Mouse (Mus musculus): ENCODE results near the gene Tek.
A peak's percentile ranks its signal among the peaks of the same experiment; 100 is the strongest.

Tek gene

DNA sequence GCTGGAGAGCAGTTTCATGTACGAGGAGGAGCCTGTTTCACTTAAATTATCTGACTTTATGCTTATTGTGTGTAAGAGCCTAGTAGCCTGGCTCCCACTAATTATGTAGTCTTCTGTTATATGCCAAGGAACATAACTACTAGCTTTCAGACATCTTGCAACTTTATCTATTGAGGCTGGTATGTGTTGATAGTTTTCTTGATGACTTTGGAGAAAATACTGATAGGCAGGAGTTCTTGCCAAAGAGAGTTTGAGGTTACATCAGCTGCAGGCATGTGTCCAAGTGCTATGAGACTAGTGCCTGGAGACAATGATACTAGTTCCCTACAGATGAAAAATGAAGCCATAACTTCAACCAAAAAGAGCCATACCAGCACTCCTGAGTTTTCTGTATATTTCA is 64.1 kb downstream of the Tek start:
- no peak for DNase-seq (ENCODE audit: low read depth, low spot score)

DNA sequence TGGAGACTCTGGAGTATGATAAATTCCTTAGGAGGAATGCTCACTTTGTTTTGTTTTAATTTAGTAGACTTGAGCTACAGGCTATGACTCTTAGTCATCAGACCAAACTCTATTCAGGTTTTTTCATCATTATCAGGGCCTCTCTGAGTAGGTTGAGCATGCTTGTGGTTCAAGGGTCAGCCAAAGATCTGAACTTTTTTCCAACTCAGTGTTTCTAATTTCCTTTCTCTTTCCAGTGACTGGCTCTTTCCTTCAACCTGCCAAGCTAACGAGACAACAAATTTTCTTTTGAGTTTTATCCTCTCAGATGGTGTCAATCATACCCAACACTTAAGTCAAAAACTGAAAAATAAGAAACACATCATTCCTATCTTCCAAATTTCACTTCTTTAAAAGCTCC is 71.5 kb downstream of the Tek start:
- no peak for DNase-seq (ENCODE audit: low read depth, low spot score)

DNA sequence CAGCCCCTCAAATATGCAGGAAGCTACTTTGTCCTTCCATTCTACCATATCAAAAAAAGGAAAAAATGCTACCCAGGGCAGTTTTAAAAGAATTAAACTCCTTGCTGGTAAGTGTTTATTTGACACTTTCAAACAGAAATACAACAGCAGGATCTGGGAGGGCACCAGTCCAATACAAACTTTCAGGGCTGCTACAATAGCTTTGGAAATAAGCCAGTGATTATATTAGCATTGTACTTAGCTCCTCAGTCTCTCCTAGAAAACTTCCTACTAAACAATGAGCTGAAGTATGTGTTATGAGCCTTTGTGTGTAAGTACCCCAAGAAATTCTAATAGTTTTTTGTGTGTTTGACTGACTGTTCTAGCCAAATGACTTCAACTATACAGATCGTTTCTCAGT is 87.8 kb downstream of the Tek start:
- DNase-seq (ENCODE audit: low read depth, low spot score), result no peak

DNA sequence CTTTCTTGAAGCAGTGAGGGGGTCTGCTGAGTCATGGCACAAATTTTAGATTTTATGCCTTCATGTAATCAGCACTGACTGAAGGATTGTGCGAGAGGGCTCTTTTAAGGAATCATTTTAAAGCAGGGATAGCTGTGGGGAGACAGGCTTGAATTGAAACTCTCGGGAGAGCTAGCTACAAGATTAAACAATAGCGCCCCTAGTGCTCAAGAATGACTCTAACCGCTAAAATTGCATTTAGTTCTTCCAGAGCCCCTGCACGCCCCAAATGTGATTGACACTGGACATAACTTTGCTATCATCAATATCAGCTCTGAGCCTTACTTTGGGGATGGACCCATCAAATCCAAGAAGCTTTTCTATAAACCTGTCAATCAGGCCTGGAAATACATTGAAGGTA is 88.3 kb downstream of the Tek start:
- DNase-seq (ENCODE audit: low read depth, low spot score), result no peak

- no peak for DNase-seq (ENCODE audit: low read depth, low spot score)
These were observed 90.9 kb downstream of the Tek start for GRCm38 (mm10) chr4:94829924-94830386.

DNA sequence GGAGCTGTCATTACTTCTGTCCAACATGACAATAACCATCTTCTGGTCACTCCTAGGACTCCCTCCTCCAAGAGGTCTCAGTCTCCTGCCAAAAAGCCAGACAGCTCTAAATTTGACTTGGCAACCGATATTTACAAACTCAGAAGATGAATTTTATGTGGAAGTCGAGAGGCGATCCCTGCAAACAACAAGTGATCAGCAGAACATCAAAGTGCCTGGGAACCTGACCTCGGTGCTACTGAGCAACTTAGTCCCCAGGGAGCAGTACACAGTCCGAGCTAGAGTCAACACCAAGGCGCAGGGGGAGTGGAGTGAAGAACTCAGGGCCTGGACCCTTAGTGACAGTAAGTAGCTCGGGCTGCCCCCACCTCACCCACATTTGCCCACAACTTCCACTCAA is 98.0 kb downstream of the Tek start:
- DNase-seq (ENCODE audit: low read depth, low spot score), result no peak

- DNase-seq (ENCODE audit: low read depth, low spot score), result no peak
These were observed 114.2 kb downstream of the Tek start for GRCm38 (mm10) chr4:94853301-94853700.

DNA sequence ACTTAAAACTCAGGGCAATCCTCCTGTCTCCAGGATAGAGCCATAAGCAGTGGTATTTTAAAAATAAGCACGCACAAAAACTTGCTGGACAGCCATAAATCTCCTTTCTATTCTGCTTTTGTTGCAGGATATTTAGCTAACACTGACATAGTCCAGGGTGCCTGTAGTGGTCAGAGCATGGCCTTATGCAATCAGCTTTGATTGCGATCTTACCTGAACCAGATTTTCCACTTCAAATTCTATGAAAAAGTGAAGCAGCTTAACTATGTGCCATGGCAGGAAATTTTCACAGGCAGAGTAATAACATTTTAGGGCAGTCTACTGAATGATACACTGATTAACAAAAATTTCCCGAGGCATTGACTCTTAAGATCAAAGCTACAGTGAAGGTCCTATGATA is 115.2 kb downstream of the Tek start:
- DNase-seq (ENCODE audit: low read depth, low spot score), result no peak

DNA sequence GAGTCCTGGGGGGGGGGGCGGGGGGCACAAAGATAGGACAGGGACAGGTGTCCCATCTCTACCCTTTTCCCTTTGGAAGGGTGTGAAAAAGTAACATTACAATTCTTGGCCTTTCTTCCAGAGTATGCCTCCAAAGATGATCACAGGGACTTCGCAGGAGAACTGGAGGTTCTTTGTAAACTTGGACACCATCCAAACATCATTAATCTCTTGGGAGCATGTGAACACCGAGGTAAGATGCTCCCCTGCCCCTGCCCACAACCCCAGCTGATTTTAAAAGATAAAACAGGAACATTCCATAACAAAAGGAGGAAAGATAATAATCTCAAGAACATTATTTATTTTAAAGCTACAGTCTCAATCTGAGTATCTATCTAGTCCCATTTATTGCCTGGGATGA is 116.1 kb downstream of the Tek start:
- DNase-seq (ENCODE audit: low read depth, low spot score), result no peak

DNA sequence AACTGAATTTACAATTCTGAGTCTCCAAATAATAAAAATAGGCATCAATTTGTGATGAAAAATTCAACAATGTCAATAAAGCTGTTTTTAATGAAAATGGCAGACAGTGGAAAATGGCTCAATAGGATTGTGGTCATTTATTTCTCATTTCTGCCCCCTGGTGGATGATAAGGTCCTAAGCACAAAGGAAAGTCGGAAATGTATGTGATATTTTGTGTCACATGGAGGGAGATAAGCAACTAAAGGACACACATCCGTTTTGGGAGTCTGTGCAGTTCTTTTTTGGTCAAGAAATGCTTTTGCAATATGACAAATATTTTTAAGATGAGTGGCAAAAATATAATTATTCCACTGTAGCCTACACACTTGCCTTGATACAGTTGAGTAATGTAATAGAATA is 161.7 kb downstream of the Tek start:
- DNase-seq (ENCODE audit: low read depth, low spot score), result no peak

DNA sequence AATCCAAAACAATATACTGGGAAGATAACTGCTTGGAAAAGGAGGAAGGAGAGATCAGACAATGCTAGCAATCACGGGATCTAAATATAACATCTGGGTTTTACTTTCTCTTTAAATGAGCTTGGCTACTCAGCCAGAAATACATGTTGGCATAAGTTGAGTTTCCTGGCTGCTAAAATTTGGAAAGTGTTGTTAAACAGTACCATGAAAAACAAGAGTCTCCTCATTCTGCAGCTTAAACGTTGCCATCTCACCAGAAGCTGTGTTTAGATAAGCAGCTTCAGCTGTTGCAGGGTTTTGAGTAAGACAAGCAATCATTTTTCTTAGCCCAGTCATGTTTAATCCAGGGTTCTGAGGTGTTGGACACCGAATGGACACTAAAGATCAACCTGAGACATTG is 162.7 kb downstream of the Tek start:
- peak; percentile 19 for DNase-seq (ENCODE audit: low read depth, low spot score)
